In the genomic region with DNA sequence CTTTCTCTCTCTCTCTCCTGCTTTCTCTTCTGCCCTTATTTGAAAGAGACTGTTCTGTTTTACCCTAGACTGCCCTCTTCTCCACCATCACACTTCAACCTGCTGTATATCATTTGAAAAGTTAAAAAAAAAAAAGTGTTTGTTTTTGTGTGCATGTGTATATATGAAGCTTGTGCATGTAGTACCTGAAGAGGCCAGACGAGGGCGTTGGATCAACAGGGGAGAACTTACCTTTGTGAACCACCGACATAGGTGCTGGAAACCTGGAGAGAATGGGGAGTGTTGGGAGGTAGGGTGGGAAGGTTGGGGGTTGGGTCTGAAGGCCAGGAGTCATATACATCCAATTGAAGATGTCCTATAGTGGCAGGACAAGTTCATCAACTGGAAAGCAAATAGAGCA, we compare ENCODE assay signal across 11 mouse cellular contexts.
DNase-seq lines count a peak whose midpoint lies in the region; TF ChIP-seq lines count a peak whose summit lies in the region.
"Had no signal": no experiment of that assay in that cellular context is flagged by ENCODE, and none has a peak within 500 bp of the region (broad histone marks: within the 10 kb centered on the region; RNA-seq: fewer than 3 reads in every experiment).

No protein-coding gene starts in this region.

- no peak for TF ChIP-seq POLR2A in testis, adult 2 months (IDR thresholded peaks at IDR 0.05; ENCODE audit: control insufficient read depth, low read depth, low read length)
- no peak for TF ChIP-seq POLR2A in bone marrow macrophage, adult 2 months (IDR thresholded peaks at IDR 0.05; ENCODE audit: borderline replicate concordance, low read depth, low read length)

- DNase-seq in gastrocnemius, adult 2 months = peak; percentile 19
- no peak for DNase-seq in gastrocnemius, postnatal 36 days
- no peak for DNase-seq in testis, postnatal 10 days (ENCODE audit: low spot score)
- DNase-seq in ovary, adult 18-20 months (ENCODE audit: low spot score) = no peak
- DNase-seq in urinary bladder, adult 2 months (ENCODE audit: low spot score) = no peak
- DNase-seq in hindbrain, embryonic 10.5 days (ENCODE audit: low spot score) = no peak
- DNase-seq: lung, postnatal 10 days had no signal

- H3K36me3 ChIP-seq in testis, adult 2 months (ENCODE audit: control insufficient read depth, insufficient read depth, low read length) = no peaks in the 10 kb centered on the region
- H3K36me3 ChIP-seq in hindbrain, embryonic 10.5 days = no peaks in the 10 kb centered on the region
- H3K36me3 ChIP-seq: embryonic facial prominence, embryonic 12.5 days; heart, embryonic 15.5 days had no signal

- intact Hi-C loops in gastrocnemius, adult 2 months (cut with DNase I) = no loop called here
- intact Hi-C loops in gastrocnemius, postnatal 36 days (cut with DNase I) = no loop called here

- H3K4me3 ChIP-seq in gastrocnemius, adult 2 months = no peak overlapping the region
- H3K4me3 ChIP-seq in testis, adult 2 months (ENCODE audit: control insufficient read depth, low read depth, low read length) = no peak overlapping the region
- no peak overlapping the region for H3K4me3 ChIP-seq in bone marrow macrophage, adult 2 months (ENCODE audit: insufficient read depth, low read length)
- H3K4me3 ChIP-seq in hindbrain, embryonic 10.5 days = no peak overlapping the region
- H3K4me3 ChIP-seq: embryonic facial prominence, embryonic 12.5 days; heart, embryonic 15.5 days had no signal

- no peaks in the 10 kb centered on the region for H3K4me1 ChIP-seq in testis, adult 2 months (ENCODE audit: control insufficient read depth, insufficient read depth, low read length)
- peaks cover 48% of the 10 kb centered on the region for H3K4me1 ChIP-seq in bone marrow macrophage, adult 2 months (ENCODE audit: control insufficient read depth, insufficient read depth, low read length)
- no peaks in the 10 kb centered on the region for H3K4me1 ChIP-seq in hindbrain, embryonic 10.5 days (replicated peaks)
- H3K4me1 ChIP-seq: embryonic facial prominence, embryonic 12.5 days had no signal

- TF ChIP-seq CTCF in gastrocnemius, adult 2 months (IDR thresholded peaks at IDR 0.05) = peak; percentile 30; the same call in 1 of the 2 replicates
- TF ChIP-seq CTCF in testis, adult 2 months (IDR thresholded peaks at IDR 0.05; ENCODE audit: control insufficient read depth, insufficient read depth, insufficient replicate concordance, low read depth, low read length) = peak; percentile 15; the same call in 1 of the 2 replicates
- TF ChIP-seq CTCF in bone marrow macrophage, adult 2 months (IDR thresholded peaks at IDR 0.05; ENCODE audit: low read depth, low read length) = peak; percentile 94

- H3K27me3 ChIP-seq in testis, adult 2 months (ENCODE audit: control insufficient read depth, insufficient read depth, low read length) = no peaks in the 10 kb centered on the region
- no peaks in the 10 kb centered on the region for H3K27me3 ChIP-seq in hindbrain, embryonic 10.5 days (ENCODE audit: insufficient read depth, poor library complexity, severe bottlenecking)
- H3K27me3 ChIP-seq: embryonic facial prominence, embryonic 12.5 days; heart, embryonic 15.5 days had no signal

- H3K27ac ChIP-seq in gastrocnemius, adult 2 months = peak overlapping the region; percentile 82
- no peak overlapping the region for H3K27ac ChIP-seq in testis, adult 2 months (ENCODE audit: control insufficient read depth, insufficient read depth, low read depth, low read length)
- peak overlapping the region; percentile 79 for H3K27ac ChIP-seq in bone marrow macrophage, adult 2 months (ENCODE audit: insufficient read depth, low read depth, low read length)
- H3K27ac ChIP-seq in hindbrain, embryonic 10.5 days = no peak overlapping the region
- H3K27ac ChIP-seq: embryonic facial prominence, embryonic 12.5 days; heart, embryonic 15.5 days had no signal

- H3K9me3 ChIP-seq in hindbrain, embryonic 10.5 days = no peaks in the 10 kb centered on the region
- H3K9me3 ChIP-seq: embryonic facial prominence, embryonic 12.5 days; heart, embryonic 15.5 days had no signal

- 39% methylated on average over 3 of the region's 3 CpGs for WGBS in hindbrain, embryonic 10.5 days

Comparison
In these comparisons a context has a peak if more than half of its experiments do, and no peak if none do; other contexts are left out.
1. H3K27ac ChIP-seq: peak in gastrocnemius, adult 2 months (single experiment) and bone marrow macrophage, adult 2 months (single experiment); none in testis, adult 2 months (single experiment) and hindbrain, embryonic 10.5 days (single experiment).
2. CTCF ChIP-seq: peak in every context shown above with its lines; median percentile 94 in bone marrow macrophage, adult 2 months; 30 in gastrocnemius, adult 2 months; 15 in testis, adult 2 months.